Mouse (Mus musculus) kidney, embryonic 15.5 days (tissue): ENCODE data around the gene Clpb. TPM values are rescaled to one million over a fixed set of nuclear protein-coding genes. Genes with fewer than 3 reads are reported as not detected.

Source experiments
- ATAC-seq: fragments of 200-750 bp; cut with Nextera tagmentation; replicated peaks from 2 replicates; pipeline ENCODE4 v1.8.0; 2017; ENCODE audit warnings: moderate TSS enrichment; ENCODE audit not compliant: low FRiP score
- H3K27ac ChIP-seq: fragments of 300-500 bp; sonication (generic); 2 replicates; pipeline ENCODE4 v1.5.1; 2015; ENCODE audit warnings: mild to moderate bottlenecking, inconsistent platforms
- H3K27me3 ChIP-seq: fragments of 300-500 bp; sonication (generic); 2 replicates; pipeline ENCODE4 v1.6.1; 2015; ENCODE audit warnings: inconsistent platforms
- H3K36me3 ChIP-seq: fragments of 300-500 bp; sonication (generic); 2 replicates; pipeline ENCODE4 v1.6.1; 2015; ENCODE audit warnings: inconsistent platforms
- H3K4me1 ChIP-seq: fragments of 300-500 bp; sonication (generic); 2 replicates; pipeline ENCODE4 v1.6.1; 2015; ENCODE audit warnings: inconsistent platforms
- H3K4me2 ChIP-seq: fragments of 300-500 bp; sonication (generic); 2 replicates; pipeline ENCODE4 v1.6.1; 2015; ENCODE audit warnings: moderate library complexity, mild to moderate bottlenecking, inconsistent platforms
- H3K4me3 ChIP-seq: fragments of 300-500 bp; sonication (generic); replicated peaks from 2 replicates; pipeline ENCODE4 v1.5.1; 2015; ENCODE audit warnings: mild to moderate bottlenecking, inconsistent platforms
- H3K9ac ChIP-seq: fragments of 300-500 bp; sonication (generic); 2 replicates; pipeline ENCODE4 v1.6.1; 2015; ENCODE audit warnings: mild to moderate bottlenecking, inconsistent platforms
- H3K9me3 ChIP-seq: fragments of 300-500 bp; sonication (generic); replicated peaks from 2 replicates; pipeline ENCODE4 v1.6.1; 2016; ENCODE audit warnings: inconsistent platforms
- WGBS: fragments of 180-500 bp; shearing (Covaris S2); methylation state at CpG from one replicate; pipeline ENCODE4 v1.1.7; 2015; ENCODE audit warnings: mixed read lengths; 5-methylcytosine and 5-hydroxymethylcytosine counted together
- polyA plus RNA-seq: library from polyadenylated mRNA; unstranded; fragments of >200 nt; fragmentation: Nextera tagmentation; extraction: Ambion mirVana; gene quantifications from 2 replicates; pipeline ENCODE4 v1.2.1, GENCODE M21; 2015

Clpb gene
- polyA plus RNA-seq, 1 experiment from 2014 or later: 64.7 TPM

- Histone ChIP-seq H3K36me3 (peaks cover 19% of the 10 kb centered on the region), H3K4me2 (no peak overlapping the region), H3K4me3 (no peak overlapping the region), H3K27me3 (no peaks in the 10 kb centered on the region), H3K4me1 (peaks cover 4% of the 10 kb centered on the region), H3K27ac (no peak overlapping the region), H3K9ac (no peak overlapping the region), H3K9me3 (no peaks in the 10 kb centered on the region)
- ATAC-seq: no peak
- 52% methylated on average over 8 of the region's 8 CpGs for WGBS
Observed at GRCm38 (mm10) chr7:101772687-101773086, 109.3 kb downstream of the Clpb start.

- no peaks in the 10 kb centered on the region for H3K9me3 ChIP-seq
Observed at GRCm38 (mm10) chr7:101777053-101777452, 113.6 kb downstream of the Clpb start.

GRCm38 (mm10) chr7:101817861-101818401 is 154.5 kb downstream of the Clpb start, which contains the start of gene Phox2a:
Gene Phox2a, plus strand, starts transcription at chr7:101818313.
- Histone ChIP-seq H3K9ac (0 out of 2 replicates have a peak within 1 kb of the TSS, but pooled peaks have one; percentile 14), H3K36me3 (0 out of 2 replicates have a peak, but pooled peaks cover 2% of the 10 kb centered on the region), H3K4me3 (peak within 1 kb of the TSS; percentile 43), H3K4me1 (peaks cover 38% of the 10 kb centered on the region), H3K27ac (no peak within 1 kb of the TSS), H3K9me3 (no peaks in the 10 kb centered on the region), H3K27me3 (peaks cover 70% of the 10 kb centered on the region), H3K4me2 (peak within 1 kb of the TSS; percentile 62)
- no peak for ATAC-seq
- WGBS: under 1% methylated on average over 45 of the region's 45 CpGs

More at GRCm38 (mm10) chr7:101777053-101777452, 113.6 kb downstream of the Clpb start:
- Histone ChIP-seq H3K27me3 (no peaks in the 10 kb centered on the region), H3K9ac (no peak overlapping the region), H3K36me3 (peaks cover 29% of the 10 kb centered on the region), H3K4me3 (no peak overlapping the region), H3K4me1 (no peaks in the 10 kb centered on the region), H3K4me2 (no peak overlapping the region), H3K27ac (no peak overlapping the region)
- 93% methylated on average over 1 of the region's 1 CpGs for WGBS
- ATAC-seq: no peak

DNA sequence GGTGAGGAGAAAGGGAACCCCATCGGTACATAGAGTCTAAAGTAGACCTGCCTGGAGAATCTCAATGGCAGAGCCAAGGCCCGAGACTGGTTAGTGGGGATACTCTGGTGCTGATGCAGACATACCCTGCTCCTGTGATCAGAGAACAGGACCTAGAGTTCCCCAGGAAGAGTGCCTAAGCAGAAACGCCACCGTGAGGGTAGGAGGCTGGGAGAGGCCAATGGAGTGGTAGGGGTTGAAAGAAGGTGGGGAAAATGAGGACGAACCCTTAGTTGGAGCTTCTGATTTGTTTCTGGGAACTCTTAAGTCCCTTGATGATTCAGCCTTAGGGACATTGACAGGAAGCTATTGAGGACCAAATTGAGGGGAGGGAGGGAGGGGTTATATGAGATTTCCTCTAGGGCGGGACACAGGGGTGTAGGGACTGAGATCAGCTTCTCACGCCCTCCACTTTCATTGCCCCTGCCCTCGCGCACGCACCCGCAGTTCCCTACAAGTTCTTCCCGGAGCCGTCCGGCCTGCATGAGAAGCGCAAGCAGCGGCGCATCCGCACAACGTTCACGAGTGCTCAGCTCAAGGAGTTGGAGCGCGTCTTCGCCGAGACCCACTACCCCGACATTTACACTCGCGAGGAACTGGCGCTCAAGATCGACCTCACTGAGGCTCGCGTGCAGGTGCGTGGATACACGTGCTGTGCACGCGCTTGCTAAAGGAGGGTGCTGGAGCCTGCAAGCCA is 157.0 kb downstream of the Clpb start:
- no peak overlapping the region for H3K27ac ChIP-seq
- peaks cover 78% of the 10 kb centered on the region for H3K27me3 ChIP-seq
- no peak overlapping the region for H3K9ac ChIP-seq
- no peaks in the 10 kb centered on the region for H3K9me3 ChIP-seq
- peak overlapping the region; percentile 93 for H3K4me2 ChIP-seq
- peaks cover 26% of the 10 kb centered on the region for H3K36me3 ChIP-seq
- no peak for ATAC-seq
- peaks cover 51% of the 10 kb centered on the region for H3K4me1 ChIP-seq
- 3% methylated on average over 35 of the region's 35 CpGs for WGBS
- H3K4me3 ChIP-seq: peak overlapping the region; percentile 48

DNA sequence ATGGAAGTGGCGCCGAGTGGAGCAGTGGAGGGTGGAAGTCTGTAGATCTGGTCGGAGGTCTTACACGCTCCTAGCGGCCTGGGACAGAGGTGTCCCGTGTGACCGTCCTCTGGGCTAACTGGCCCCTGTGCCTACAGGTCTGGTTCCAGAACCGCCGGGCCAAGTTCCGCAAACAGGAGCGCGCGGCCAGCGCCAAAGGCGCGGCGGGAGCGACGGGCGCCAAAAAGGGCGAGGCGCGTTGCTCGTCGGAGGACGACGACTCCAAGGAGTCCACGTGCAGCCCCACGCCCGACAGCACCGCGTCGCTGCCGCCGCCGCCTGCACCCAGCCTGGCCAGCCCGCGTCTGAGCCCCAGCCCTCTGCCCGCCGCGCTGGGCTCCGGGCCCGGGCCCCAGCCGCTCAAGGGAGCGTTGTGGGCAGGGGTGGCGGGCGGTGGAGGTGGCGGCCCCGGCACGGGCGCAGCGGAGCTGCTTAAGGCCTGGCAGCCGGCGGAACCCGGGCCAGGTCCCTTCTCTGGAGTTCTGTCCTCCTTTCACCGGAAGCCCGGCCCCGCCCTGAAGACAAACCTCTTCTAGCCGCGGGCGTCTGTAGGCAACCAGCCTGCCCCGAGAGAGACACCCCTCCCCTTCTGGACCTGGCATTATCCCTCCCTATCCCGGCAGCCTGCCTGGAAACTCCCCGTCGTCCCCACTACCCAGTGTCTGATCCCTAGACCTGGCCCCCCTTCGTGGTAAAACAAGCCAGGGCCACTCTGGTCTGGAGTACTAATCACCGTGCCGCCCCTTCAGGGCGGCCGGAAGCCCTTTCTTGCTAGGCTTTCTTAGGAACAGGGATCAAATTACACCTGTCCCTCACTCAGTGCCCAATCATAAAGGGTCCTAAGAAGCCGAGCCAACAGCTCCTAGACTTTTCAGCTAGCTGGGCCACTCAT is 158.4 kb downstream of the Clpb start:
- Histone ChIP-seq H3K4me3 (peak overlapping the region; percentile 48), H3K27me3 (peaks cover 68% of the 10 kb centered on the region), H3K4me1 (peaks cover 51% of the 10 kb centered on the region), H3K4me2 (peak overlapping the region; percentile 93), H3K9ac (peak overlapping the region; percentile 55), H3K36me3 (peaks cover 40% of the 10 kb centered on the region), H3K27ac (peak overlapping the region; percentile 84), H3K9me3 (no peaks in the 10 kb centered on the region)
- under 1% methylated on average over 70 of the region's 71 CpGs for WGBS
- peak; percentile 89 for ATAC-seq

DNA sequence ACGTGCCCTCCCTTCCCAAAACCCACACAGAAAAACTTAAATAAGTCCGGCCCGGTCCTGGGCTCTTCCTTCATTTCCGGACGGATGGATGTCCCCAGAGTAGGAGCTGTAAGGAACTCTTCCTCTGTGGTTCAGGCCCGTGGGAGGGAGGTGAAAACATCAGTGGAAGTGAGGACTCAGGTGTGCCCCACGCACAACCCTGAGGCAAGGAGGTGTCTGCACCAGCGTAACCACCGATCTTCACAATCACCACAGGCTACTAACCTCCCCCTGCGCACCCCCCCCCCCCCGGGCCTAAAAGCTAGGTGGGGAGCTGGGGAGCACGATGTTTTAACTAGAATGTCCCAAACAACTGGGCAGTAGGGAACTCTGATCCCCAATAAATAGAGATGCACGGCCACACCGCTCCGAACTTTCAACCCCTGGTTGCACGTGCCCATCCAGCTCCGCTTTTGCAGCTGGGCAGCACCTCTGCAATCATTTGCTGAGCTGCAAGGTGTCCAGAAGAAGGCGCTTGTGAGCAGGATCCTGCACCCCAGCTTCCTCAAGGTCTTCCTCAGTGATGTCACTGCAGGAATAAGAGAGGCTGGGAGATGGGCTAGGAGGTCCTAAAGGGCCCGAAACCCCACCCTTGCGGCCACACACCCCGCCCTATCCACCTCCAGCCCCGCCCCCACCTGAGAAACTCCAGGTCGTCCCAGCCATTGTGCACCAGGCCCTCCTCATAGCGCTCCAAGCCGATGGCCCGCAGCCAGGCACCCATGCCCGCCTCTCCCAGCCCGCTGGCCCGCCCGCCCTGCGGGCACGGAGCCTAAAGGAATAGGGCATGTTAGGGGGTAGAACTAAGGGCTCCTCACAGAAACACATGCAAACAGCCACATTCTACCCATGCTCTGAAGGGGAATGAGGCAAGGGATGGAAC is 159.7 kb downstream of the Clpb start:
- no peaks in the 10 kb centered on the region for H3K9me3 ChIP-seq
- peak overlapping the region; percentile 93; the same call in 1 of the 2 replicates for H3K4me2 ChIP-seq
- WGBS: 33% methylated on average over 32 of the region's 32 CpGs
- H3K27ac ChIP-seq: peak overlapping the region; percentile 84
- H3K36me3 ChIP-seq: peaks cover 52% of the 10 kb centered on the region
- no peak overlapping the region; the same call in 1 of the 2 replicates for H3K4me3 ChIP-seq
- H3K9ac ChIP-seq: no peak overlapping the region
- ATAC-seq: peak; percentile 9; the same call in 1 of the 2 replicates
- H3K4me1 ChIP-seq: peaks cover 46% of the 10 kb centered on the region
- H3K27me3 ChIP-seq: peaks cover 56% of the 10 kb centered on the region

- Histone ChIP-seq H3K9me3 (no peaks in the 10 kb centered on the region), H3K4me3 (no peak overlapping the region), H3K27ac (no peak overlapping the region), H3K9ac (no peak overlapping the region), H3K36me3 (peaks cover 61% of the 10 kb centered on the region), H3K4me2 (no peak overlapping the region), H3K27me3 (peaks cover 47% of the 10 kb centered on the region), H3K4me1 (peaks cover 41% of the 10 kb centered on the region)
- 75% methylated on average over 18 of the region's 18 CpGs for WGBS
- ATAC-seq: no peak
Observed at GRCm38 (mm10) chr7:101823758-101824630, 160.6 kb downstream of the Clpb start.

DNA sequence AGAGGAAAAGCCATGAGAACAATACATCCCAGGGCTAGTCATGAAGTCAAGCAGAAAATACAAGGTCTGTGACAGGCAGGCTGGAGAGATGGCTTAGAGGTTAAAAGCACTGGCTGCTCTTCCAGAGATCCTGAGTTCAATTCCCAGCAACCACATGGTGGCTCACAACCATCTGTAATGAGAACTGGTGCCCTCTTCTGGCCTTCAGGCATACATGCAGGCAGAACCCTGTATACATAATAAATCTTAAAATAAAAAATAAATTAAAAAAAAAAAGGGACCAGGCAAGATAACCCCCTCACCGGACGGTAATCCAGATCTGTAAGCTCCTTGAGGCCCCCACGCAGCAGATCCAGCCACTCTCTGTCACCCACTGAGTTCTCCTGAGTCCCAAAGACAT is 166.9 kb downstream of the Clpb start:
- no peaks in the 10 kb centered on the region for H3K27me3 ChIP-seq
- 97% methylated on average over 3 of the region's 3 CpGs for WGBS
- no peak overlapping the region for H3K27ac ChIP-seq
- ATAC-seq: no peak
- H3K4me1 ChIP-seq: peaks cover 21% of the 10 kb centered on the region
- peaks cover 91% of the 10 kb centered on the region for H3K36me3 ChIP-seq
- H3K9ac ChIP-seq: no peak overlapping the region
- no peaks in the 10 kb centered on the region for H3K9me3 ChIP-seq
- no peak overlapping the region for H3K4me2 ChIP-seq
- no peak overlapping the region for H3K4me3 ChIP-seq

- peaks cover 29% of the 10 kb centered on the region for H3K4me1 ChIP-seq
- WGBS: 93% methylated on average over 8 of the region's 8 CpGs
- H3K4me2 ChIP-seq: no peak overlapping the region
Observed at GRCm38 (mm10) chr7:101831437-101831836, 168.0 kb downstream of the Clpb start.

GRCm38 (mm10) chr7:101832372-101832771 is 168.9 kb downstream of the Clpb start:
- no peaks in the 10 kb centered on the region for H3K27me3 ChIP-seq
- no peak overlapping the region for H3K9ac ChIP-seq
- no peak overlapping the region for H3K4me2 ChIP-seq
- no peak overlapping the region for H3K27ac ChIP-seq
- H3K4me3 ChIP-seq: no peak overlapping the region
- H3K36me3 ChIP-seq: peaks cover 71% of the 10 kb centered on the region
- no peaks in the 10 kb centered on the region for H3K9me3 ChIP-seq
- peaks cover 29% of the 10 kb centered on the region for H3K4me1 ChIP-seq
- WGBS: 94% methylated on average over 4 of the region's 4 CpGs
- no peak for ATAC-seq

More at GRCm38 (mm10) chr7:101831437-101831836, 168.0 kb downstream of the Clpb start:
- no peak for ATAC-seq
- Histone ChIP-seq H3K36me3 (peaks cover 81% of the 10 kb centered on the region), H3K4me3 (no peak overlapping the region), H3K27me3 (no peaks in the 10 kb centered on the region), H3K9me3 (no peaks in the 10 kb centered on the region), H3K27ac (no peak overlapping the region), H3K9ac (no peak overlapping the region)
